Mouse (Mus musculus) liver, embryonic 14.5 days (tissue): ENCODE measurements around the gene Tnrc6c. TPM values are rescaled to one million over a fixed set of nuclear protein-coding genes. Genes with fewer than 3 reads are reported as not detected.

Source experiments
- ATAC-seq: fragments of 200-750 bp; cut with Nextera tagmentation; 2 replicates; pipeline ENCODE4 v1.8.0; 2017; ENCODE audit warnings: moderate number of reproducible peaks, mild to moderate bottlenecking, moderate library complexity; ENCODE audit not compliant: insufficient read depth
- DNase-seq, 3 experiments: peaks; one replicate each; pipeline ENCODE4 v3.0.0-alpha.2; 2012 to 2013; ENCODE audit warnings: low read depth in 3 of 3, low spot score in 3 of 3
- H3K27ac ChIP-seq: fragments of 300-500 bp; sonication (generic); 2 replicates; pipeline ENCODE4 v1.5.1; 2014; ENCODE audit warnings: moderate library complexity, mild to moderate bottlenecking, control low read depth, inconsistent platforms
- H3K27me3 ChIP-seq: fragments of 300-500 bp; sonication (generic); 2 replicates; pipeline ENCODE4 v1.6.1; 2014; ENCODE audit warnings: mild to moderate bottlenecking, low read length, moderate library complexity; ENCODE audit not compliant: control insufficient read depth, insufficient read depth
- H3K36me3 ChIP-seq: fragments of 300-500 bp; sonication (generic); replicated peaks from 2 replicates; pipeline ENCODE4 v1.6.1; 2014; ENCODE audit warnings: low read depth; ENCODE audit not compliant: control insufficient read depth, insufficient read depth
- H3K4me1 ChIP-seq, 2 experiments: fragments of 200-500 bp in 1 of 2; fragments of 300-500 bp in 1 of 2; sonication (generic) in 1 of 2; replicated peaks; 2 replicates each; pipeline ENCODE4 v1.6.1; 2012 to 2014; ENCODE audit warnings: antibody characterized with exemption in 1 of 2, inconsistent platforms in 1 of 2, low read length in 1 of 2; ENCODE audit not compliant: control insufficient read depth in 2 of 2, insufficient read depth in 2 of 2
- H3K4me2 ChIP-seq: fragments of 300-500 bp; sonication (generic); 2 replicates; pipeline ENCODE4 v1.6.1; 2014; ENCODE audit warnings: low read depth, mild to moderate bottlenecking, control low read depth, moderate library complexity
- H3K4me3 ChIP-seq, 2 experiments: fragments of 200-500 bp in 1 of 2; fragments of 300-500 bp in 1 of 2; sonication (generic) in 1 of 2; 2 replicates each; pipeline ENCODE4 v1.5.1; 2012 to 2014; ENCODE audit warnings: low read depth in 2 of 2, low read length in 2 of 2, mild to moderate bottlenecking in 2 of 2, control low read depth in 1 of 2, inconsistent platforms in 1 of 2, moderate library complexity in 1 of 2; ENCODE audit not compliant: insufficient read depth in 1 of 2
- H3K9ac ChIP-seq: fragments of 300-500 bp; sonication (generic); replicated peaks from 2 replicates; pipeline ENCODE4 v1.6.1; 2014; ENCODE audit warnings: mild to moderate bottlenecking, control low read depth, moderate library complexity
- H3K9me3 ChIP-seq: fragments of 300-500 bp; sonication (generic); 2 replicates; pipeline ENCODE4 v1.6.1; 2016; ENCODE audit warnings: low read length, mixed read lengths; ENCODE audit not compliant: control insufficient read depth
- CTCF ChIP-seq: IDR thresholded peaks from 2 replicates; pipeline ENCODE4 v1.5.1; 2016; ENCODE audit warnings: antibody characterized with exemption, low read depth, control low read depth
- EP300 ChIP-seq: IDR thresholded peaks from 2 replicates; pipeline ENCODE4 v1.6.1; 2016; ENCODE audit warnings: antibody characterized with exemption, low read depth
- WGBS: fragments of 180-500 bp; shearing (Covaris S2); extraction: QIAGEN DNeasy Blood & Tissue Kit; methylation state at CpG from one replicate; pipeline ENCODE4 v1.1.7; 2014; ENCODE audit not compliant: insufficient replicate concordance; 5-methylcytosine and 5-hydroxymethylcytosine counted together
- polyA plus RNA-seq, 2 experiments: library from polyadenylated mRNA; depleted of rRNA in 1 of 2; stranded (reverse) in 1 of 2; unstranded in 1 of 2; fragments of >200 nt; fragmentation: Nextera tagmentation in 1 of 2; extraction: Ambion mirVana in 1 of 2; gene quantifications; 2 replicates each; pipeline versions ENCODE4 v1.2.1 to v1.2.3; 2012 to 2014

Gene Tnrc6c
- 3.4 and 3.7 TPM in 2 replicates for polyA plus RNA-seq (2012; rRNA removed)
- 2.4 and 2.6 TPM in 2 replicates for polyA plus RNA-seq (2014; fragmentation: Nextera tagmentation; extraction: Ambion mirVana)

GRCm38 (mm10) chr11:117653491-117654351, at the start of gene Tnrc6c:
Gene Tnrc6c (plus strand): TSS chr11:117654289.
- Histone ChIP-seq H3K9ac (peak within 1 kb of the TSS; percentile 75), H3K4me1 (peaks cover 6 to 14% of the 10 kb centered on the region in 2 experiments), H3K9me3 (no peaks in the 10 kb centered on the region), H3K27me3 (peaks cover 32% of the 10 kb centered on the region), H3K27ac (peak within 1 kb of the TSS; percentile 19), H3K4me3 (peak within 1 kb of the TSS; percentile 71 to 78), H3K36me3 (no peaks in the 10 kb centered on the region), H3K4me2 (peak within 1 kb of the TSS; percentile 80)
- no peak for DNase-seq
- TF ChIP-seq EP300, result no peak
- no peak for TF ChIP-seq CTCF
- peak; percentile 74 for ATAC-seq
- 1% methylated on average over 62 of the region's 62 CpGs for WGBS

- no peak overlapping the region for H3K27ac ChIP-seq
- no peak overlapping the region for H3K9ac ChIP-seq
- H3K4me3 ChIP-seq, result no peak overlapping the region
- ATAC-seq (no peak), DNase-seq (no peak)
- H3K4me1 ChIP-seq, result no peaks in the 10 kb centered on the region
- 34% methylated on average over 9 of the region's 9 CpGs for WGBS
- peaks cover 5% of the 10 kb centered on the region for H3K27me3 ChIP-seq
- H3K36me3 ChIP-seq, result no peaks in the 10 kb centered on the region
- H3K4me2 ChIP-seq, result no peak overlapping the region
- H3K9me3 ChIP-seq, result no peaks in the 10 kb centered on the region
- TF ChIP-seq CTCF (no peak), EP300 (no peak)
Observed at GRCm38 (mm10) chr11:117606137-117606536, 48.0 kb upstream of the Tnrc6c start.

GRCm38 (mm10) chr11:117606605-117607203, 47.4 kb upstream of the Tnrc6c start:
- Histone ChIP-seq H3K4me1 (no peaks in the 10 kb centered on the region), H3K27ac (no peak overlapping the region), H3K4me3 (no peak overlapping the region), H3K36me3 (no peaks in the 10 kb centered on the region), H3K4me2 (no peak overlapping the region), H3K27me3 (peaks cover under 1% of the 10 kb centered on the region), H3K9me3 (no peaks in the 10 kb centered on the region), H3K9ac (no peak overlapping the region)
- no peak for TF ChIP-seq CTCF
- no peak for TF ChIP-seq EP300
- DNase-seq, result no peak
- 11% methylated on average over 13 of the region's 13 CpGs for WGBS
- ATAC-seq, result no peak

GRCm38 (mm10) chr11:117608141-117608789, 45.8 kb upstream of the Tnrc6c start:
- no peak for ATAC-seq
- Histone ChIP-seq H3K27ac (no peak overlapping the region), H3K9ac (no peak overlapping the region), H3K27me3 (no peaks in the 10 kb centered on the region; the same call in 1 of the 2 replicates), H3K4me3 (no peak overlapping the region), H3K4me2 (no peak overlapping the region), H3K9me3 (no peaks in the 10 kb centered on the region), H3K36me3 (no peaks in the 10 kb centered on the region), H3K4me1 (no peaks in the 10 kb centered on the region)
- no peak for DNase-seq
- 48% methylated on average over 9 of the region's 9 CpGs for WGBS
- TF ChIP-seq EP300 (no peak), CTCF (no peak)
